Mouse (Mus musculus): Measurements from ENCODE around the gene Snx30.
"Not testable (repeated sequence)": the region's sequence is repeated elsewhere in the genome, so short reads cannot be mapped to it uniquely, and the experiment has no call there.

Snx30 gene

DNA sequence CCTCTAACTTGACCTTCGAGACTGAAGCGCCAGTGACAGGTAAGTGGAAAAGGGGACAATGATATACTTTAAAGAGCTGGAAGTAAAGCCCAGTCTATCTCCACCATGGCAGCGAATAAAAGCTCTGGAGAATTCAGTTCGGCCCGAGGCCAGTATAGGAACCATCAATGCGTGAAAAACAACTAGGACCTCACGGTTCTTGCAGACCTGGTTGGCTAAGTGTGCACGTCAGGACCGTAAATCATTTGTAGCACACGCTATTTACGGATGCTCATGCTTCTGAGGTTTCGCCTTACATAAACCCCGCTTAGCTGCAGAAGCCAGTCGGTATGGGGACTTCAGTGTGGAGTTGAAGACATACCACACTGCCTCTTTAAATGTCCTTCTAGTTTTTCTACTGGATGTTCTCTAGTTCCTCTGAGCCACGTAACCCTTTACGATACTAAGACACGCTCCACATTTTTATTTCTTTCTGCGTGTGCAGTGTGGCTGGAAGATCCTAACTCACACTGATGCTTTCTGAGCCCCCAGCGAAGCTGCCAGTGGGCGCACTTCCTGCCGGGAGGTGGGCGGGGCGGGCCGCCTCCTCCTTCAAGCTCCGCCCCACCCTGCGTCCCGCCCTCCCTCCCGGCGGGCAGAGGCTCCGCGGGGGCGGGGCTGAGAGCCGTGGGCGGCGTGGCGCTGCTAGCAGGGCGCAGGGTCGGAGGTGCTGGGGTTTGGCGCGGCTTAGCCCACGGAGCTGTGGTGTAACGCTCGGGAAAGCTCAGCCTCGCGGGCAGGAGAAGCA, at the start of gene Snx30:
Gene Snx30 (plus strand): TSS at position 660 of the 787 bp plus-strand sequence.
- peak; percentile 91 to 94 for DNase-seq

DNA sequence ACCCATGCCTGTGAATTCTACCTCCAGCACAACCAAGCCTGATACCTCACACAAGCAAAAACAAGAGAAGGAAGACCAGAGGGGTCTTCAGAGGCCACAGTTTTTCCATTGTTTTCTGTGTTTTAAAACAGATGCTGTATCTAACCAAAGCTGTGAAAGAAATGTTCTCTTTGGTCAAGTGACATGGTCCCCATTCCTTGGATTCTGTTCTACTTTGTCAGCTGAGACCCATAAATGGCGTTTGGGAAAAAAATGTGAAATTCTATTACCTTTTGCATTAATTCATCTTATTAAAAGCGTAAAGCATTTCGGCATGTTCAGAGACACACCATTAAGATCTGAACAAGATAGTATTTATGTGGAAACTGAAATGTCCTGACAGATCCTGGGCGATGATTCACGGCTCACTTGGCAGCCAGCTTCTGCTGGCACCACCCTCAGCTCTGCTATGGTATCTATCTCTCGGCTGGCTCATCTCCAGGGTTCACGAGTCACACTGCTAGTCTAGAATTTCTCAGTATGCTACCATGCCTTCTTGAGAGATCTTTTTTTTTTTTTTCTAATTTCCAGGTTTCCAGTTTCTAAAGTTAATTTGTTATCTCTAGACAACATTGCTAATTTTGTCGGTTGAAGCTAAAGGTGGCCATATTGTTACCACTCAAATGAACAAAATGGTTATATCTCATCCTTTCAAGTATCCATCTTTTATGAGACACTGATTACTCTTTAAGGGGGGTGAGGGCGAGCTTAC, 49.1 kb upstream of the Snx30 start:
- peak; percentile 94 to 95 for DNase-seq

DNA sequence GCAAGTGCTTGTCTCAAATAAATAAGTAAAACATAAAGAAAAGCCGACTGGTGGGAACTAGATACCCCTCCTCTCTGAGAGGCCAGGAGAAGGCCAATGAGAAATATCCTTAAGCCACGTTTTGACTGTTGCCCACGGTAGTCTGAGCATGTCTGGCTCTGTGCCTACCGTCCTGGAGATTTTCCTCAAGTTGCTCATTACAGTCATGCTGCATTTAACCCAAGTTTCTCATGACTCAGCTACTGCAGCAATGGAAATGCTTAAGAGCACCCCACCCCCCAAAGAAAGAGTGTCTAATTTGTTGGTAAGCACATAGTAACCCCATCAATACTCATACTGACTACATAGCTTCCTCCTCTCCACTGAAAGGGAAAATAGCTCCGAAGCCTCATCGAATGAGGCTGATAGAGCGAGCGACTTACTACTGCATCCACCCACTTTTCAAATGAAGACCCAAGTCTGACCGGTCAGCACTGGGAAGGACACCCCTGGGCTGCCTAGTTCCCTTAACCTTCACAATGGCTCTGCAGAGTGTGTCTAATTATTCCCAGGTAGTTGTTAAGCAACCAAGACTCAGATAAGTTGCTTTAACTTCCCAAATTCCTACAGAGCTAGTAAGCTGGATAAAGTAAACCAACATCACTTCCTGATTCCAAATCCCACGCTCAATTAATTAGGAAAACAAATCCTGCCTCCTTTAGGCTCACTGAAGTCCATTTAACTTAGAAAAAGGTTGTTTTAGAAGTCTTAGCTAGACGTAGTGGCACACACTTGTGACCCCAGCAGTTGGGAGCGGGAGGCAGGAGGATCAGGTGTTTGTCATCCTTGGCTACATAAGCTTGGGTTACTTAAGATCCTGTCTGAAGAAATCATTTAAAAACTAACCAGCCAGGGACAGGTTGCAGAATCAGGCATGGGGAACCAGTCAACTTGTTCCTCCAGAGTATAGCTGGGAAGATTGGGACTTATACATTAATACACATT, 47.9 kb upstream of the Snx30 start:
- DNase-seq = peak; percentile 21 to 26

DNA sequence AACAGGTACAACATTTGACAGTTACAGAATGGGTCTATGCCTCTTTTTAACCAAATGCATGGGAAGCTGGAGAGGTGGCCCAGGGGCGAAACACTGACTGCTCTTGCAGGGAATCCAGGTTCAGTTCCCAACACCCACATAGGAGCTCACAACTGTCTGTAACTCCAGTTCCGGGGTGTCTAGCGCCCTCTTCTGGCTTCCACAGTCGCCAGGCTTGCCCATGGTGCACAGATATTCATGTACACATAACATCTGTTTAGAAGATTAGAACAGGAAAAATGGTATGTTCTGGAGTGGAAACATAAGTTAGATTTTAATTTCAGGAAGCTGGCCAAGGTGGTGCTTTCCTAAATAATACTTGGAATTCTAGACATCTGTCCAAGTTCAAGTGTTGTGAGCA, 45.6 kb upstream of the Snx30 start:
- no peak for DNase-seq

DNA sequence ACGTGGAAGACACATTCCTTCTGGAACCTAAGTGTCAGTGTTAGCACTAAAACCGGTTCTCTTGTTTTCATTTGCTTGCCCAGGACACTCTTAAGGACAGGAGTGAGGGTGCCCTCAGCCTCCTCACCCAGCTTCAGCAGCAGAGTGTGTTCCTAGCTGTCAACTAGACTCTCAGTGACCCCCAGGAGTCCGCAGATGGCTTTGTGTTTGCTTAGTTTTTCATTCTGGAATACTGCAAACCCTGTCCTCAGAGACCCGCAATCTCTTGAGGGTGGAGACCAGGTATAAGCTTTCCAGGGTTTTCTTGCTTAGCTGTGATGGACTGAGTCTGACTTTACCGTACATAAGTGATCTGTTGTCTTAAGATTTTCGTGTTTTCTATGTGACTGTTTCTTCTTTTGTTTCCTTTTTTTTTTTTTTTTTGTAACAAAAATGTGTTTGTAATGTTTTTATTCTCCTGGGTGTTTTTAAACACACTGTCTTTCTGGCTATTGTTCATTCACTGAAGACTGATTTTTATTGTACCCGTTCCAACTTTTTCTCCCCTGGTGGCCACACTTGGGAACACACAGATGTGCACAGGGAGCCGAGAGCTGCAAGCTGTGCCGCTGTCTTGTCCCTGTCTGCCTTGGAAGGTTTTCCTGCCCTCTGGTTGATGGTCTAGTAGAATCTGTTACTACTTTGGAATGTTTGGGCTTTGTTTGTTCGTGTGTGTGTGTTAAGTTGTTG, 44.8 kb upstream of the Snx30 start:
- peak in 1 of 2 experiments; percentile 35 for DNase-seq

DNA sequence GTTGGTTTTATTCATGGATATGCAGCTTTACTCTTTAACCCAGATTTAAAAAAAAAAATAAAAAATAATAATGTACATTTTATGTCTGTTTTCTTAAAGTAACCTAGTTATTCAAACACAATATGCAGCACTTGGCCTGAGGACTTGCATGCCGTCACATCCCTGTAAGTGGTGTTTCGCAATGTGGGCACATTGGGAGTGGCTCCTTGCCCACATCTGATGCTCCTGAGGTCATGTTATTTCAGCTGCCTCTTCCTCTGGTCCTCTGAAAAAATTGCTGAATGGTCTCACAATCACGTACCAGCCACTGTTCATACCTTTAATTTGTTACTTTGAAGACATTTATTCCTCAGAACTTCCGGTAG, 44.3 kb upstream of the Snx30 start:
- DNase-seq = no peak

DNA sequence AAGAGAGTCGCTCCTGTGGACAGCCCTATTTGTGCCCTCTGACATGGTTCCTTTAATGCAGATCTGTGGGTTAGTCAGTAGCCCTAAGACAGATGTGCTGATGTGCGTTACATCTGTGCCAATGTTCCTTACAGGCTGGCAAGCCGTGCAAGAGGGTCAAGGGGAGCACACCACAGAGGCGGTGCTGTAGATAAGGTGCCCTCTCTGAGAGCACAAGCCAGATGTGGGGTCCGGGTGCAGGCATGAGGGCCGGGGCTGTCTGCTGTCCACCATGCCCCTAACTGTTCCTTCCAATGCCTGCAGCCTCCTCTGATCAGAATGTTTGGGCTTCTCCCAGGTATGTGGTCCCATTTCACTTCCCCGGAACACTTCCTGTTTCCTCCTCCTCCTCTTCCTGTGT, 40.7 kb upstream of the Snx30 start:
- no peak for DNase-seq

DNA sequence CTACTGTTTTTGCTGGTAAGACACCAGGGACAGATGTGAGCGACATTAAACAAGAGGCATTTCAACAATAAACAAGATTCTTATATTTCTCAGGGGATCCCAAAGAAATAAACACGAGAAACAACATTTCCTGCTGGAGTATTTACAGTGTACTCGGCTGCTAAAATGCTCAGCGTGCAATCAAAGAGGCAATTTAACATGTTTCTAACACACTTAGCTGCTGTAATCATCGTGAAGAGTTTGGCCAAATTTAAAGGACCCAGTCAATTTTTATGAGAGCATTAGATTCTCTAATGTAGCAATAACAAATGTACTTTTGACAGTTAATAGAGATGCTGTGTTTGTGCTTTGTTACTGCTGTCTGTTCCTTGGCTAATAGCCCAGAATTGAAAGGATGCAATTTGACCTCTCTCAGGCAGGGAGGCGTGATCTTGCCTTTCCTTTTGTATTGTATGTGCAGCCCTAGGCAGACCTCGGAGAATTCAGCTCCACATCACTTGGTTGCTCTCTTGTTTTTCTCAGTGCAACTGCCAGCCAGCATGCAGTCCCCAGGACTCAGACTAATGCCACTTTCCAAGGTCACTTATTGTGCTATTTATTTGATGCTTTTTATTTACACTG, 40.1 kb upstream of the Snx30 start:
- no peak for DNase-seq

DNA sequence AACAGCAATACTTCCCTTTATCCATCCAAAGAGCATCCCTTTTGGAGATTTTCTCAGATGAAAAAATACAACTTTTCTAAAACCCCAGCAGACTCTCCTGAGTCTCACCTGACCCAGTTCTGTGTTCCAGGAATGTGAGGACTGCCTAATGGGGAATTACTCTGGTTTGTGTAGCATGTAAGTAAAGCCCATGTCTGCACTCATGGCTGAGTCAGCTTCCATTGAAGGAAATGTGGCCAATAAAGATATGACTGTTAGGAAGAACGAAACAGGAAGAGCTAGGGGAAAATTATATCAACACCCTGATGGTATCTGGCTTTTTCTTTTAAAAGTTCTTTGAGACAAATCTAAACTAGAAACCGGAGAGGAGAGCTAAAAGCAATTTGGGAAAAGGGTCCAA, 37.9 kb upstream of the Snx30 start:
- DNase-seq = no peak

DNA sequence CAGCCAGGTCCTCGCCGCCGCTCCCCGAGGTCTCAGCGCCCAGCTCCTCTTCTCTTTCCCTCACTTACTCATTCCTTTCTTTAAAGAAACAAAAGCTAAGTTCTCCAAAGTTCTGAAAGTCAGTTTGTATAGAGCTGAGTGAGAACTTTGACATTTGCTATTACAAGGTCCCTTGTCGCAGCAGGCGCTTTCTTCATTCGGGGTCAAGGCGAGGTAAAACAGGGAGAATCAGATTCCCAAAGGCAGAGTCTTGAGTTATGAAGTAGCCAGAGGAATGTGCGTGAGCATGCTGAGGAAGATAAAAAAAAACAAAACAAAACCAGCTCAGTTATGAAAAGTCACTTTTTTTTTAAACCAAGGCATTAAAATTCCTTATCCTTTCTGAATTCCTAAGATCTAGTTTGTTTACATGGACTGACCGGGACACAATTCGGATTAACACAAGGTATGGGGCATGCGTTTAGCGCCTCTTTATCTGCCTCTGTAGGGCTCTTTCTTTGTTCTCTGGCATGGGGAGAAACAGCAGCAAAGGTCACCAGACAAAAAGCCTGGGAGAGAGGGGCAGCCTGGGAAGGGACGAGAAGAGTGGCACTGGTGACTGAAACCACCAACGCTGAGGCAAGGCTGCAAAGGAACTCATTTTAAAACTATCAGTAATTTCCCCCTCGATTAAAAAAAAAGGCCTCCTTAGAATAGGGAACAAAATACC, 33.3 kb upstream of the Snx30 start:
- DNase-seq = no peak

DNA sequence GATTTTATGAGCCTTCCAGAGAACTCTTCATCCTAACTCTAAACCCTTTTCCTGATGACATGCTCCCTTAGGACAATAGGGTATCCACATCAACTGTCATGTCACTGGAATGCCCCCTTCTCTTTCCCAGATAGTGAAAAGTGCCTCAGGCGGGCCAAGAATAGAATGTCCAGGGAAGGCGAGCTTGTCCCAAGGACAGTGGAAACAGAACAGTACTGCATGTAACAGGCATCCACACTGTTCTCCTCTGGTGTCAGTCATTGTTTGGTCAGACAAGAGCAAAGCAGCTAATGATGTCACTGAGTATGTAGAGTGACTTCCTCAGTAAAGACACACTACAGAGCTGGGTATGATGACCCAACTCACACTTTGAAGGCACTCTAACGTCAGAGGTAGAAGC, 27.8 kb upstream of the Snx30 start:
- no peak for DNase-seq

DNA sequence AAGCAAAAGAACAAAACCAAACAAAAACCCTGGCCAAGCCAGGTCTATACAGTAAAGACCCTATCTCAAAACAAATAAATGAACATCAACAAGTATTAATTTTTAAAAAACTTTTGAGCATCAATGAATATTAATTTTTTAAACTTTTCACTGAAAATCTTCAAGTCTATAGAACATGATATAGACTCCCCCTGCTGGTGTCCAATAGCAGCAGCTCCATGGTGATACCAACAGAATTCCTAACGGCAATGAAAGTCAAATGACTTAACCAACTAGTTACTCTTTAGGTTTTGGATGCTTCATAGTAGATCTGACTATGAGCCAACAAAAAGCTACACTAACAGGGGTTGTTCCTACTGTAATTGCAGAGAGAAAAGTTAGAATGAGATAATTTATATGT, 25.1 kb upstream of the Snx30 start:
- DNase-seq = peak; percentile 31 to 35

DNA sequence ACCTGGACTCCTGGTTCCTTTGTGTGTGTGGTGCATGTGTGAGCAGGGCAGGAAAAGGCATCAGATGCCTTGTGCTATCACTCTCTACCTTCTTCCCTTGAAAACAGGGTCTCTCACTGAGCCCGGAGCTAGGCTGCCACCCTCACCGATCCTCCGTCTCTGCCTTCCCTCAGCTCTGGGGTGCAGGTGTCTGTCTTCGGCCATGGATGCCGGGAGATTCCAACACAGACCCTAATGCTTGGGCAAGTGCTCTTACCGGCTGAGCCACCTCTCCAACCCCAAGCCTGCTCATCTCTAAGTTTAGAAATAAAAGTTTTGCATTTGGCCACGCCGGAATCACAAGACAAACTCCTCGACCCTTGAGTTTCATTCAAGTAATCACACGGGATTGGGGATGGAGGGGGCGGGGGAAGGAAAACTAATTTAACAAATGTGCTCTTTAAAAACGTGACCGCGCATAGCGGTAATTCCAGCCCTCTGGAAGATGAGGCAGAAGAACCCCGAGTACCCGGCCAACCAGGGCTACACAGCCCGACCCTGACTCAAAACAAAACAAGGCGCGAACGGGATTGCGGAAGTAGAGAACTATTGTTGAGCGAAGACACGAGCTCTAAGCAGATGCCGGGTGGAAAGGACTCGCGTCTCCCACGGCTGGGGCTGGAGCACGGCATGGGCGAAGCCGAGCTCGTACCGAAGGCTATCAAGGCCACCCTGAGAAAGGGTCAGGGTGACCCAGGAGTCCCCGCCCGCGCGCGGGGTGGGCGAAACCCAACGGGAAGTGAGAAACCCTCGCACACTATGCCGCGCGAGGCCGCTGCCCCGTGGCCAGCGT, 22.6 kb upstream of the Snx30 start:
- DNase-seq = no peak

DNA sequence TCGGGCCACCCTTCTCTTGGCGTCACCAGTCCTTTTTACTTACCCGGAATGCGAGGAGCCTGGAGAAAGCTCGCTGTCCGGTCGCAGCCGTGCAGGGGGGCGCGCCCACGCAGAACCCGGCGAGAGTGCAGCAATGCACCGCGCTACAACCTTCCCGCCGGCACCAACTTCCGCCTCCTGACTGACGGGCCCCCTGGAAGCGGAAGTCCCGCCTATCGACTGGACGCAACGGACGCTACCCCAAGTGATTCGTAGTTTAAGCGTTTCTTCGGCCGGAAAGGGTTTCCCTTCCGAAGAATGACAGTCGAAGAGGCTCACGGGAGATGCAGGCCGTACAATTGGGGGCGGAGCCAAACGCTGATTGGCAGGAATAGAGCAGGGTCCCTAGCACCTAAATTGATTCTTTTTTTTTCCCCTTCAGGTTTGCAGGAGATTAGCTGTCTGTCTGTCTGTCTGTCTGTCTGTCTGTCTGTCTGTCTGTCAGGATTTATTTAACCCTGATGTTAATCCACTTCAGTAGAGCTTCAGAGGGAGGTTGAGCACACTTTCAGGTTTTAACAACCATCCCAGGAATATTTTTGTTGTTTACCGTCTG, 21.9 kb upstream of the Snx30 start:
- peak; percentile 95 to 96 for DNase-seq

DNA sequence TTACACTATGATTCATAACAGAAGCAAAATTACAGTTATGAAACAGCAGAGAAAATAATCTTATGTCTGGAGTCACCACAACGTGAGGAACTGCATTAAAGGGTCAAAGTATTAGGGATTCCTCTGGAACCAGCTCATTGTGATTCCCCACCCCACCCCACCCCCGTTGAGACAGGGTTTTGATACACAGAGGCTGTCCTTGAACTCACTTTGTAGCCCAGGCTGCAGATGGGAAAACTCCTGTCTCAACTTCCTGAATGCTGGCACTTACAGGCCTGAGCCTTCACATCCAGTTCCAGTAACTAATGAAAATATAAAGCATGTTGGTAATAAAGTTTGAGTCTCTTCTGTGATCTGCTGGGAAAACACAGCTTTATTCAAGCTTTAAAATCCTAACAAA, 20.2 kb upstream of the Snx30 start:
- DNase-seq = no peak

DNA sequence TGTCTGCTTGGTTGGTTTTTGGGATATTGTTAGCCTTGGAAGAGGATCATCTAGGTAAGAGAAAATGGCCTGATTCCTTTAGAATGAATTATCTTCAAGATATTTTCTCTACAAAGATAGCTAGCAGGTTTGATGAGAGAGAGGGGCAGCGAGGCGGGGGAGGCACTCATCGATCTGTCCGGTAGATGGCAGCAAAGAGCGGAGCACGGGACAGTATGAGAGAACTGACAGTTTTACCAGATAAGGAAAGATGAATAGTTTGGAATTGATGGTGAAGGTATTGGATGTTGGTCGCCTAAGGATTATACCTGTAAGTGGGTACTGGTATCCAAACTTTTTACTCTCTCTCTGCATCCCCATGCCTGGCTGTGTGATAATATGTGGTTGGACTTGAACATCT, 19.0 kb upstream of the Snx30 start:
- peak; percentile 90 to 93 for DNase-seq

DNA sequence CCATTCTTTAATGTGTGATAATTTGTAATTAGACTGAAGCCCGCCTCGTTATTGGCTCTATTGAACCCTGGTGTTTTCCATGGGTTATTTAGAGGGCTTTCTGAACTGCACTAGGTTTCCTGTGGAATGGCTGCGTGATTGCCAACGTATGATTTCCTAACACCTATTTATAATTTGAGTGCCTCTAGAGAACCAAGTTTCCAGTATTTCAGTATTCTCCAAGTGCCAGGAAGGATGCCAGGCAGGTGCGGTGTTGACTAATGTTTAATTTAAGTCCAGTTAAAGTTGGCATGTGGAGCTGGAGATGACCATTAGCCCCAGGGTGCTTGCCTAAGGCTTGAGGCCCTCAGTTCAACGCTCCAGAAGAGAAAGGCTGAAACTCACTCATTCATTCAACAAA, 18.5 kb upstream of the Snx30 start:
- DNase-seq = no peak

DNA sequence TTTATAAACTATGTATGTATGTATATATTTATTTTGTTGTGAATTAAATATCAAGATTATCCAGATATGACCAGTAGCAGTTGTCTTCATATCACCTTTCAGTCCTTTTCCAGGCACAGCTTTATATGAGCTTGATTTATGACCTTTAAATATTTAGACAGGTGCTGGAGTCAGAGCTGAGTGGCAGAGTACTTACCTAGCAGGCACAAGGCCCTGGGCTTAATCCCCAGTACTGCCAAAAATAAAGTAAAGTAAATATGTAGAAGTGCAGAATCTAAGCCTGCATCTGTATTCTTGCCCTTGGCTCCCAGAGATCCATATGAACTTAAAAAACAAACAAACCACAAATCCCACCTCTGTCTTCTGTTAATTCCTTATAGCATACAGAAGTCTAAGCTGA, 16.6 kb upstream of the Snx30 start:
- DNase-seq = no peak

DNA sequence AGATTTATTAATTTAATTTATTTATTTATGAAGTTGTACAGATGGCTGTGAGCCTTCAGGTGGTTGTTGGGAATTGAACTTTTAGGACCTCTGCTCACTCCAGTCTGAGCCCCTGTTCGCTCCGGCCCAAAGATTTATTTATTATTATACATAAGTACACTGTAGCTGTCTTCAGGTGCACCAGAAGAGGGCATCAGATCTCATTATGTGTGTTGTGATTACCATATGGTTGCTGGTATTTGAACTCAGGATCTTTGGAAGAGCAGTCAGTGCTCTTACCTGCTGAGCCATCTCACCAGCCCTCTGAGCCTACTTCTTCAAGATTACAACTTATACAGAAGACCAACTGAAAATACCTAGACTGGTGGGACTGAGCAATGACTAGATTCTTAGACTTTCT, 12.0 kb upstream of the Snx30 start:
- DNase-seq = not testable (repeated sequence)

DNA sequence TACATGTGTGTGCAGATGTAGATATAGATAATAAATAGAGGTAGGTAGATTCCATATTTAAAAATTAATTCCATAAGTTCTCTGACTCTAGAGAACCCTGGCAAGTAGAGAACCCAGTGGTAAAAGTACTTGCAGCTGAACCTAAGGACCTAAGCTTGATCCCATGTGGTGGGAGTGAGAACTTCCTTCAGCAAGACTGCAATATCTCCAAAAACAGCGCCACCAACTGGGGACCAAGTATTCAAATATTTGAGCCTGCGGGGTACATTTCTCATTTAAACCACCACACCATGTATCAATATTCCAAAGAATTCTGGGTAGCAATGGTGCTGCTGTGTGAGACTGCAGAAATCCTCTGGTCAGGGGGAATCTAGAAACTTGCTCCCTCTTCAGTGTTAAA, 11.5 kb upstream of the Snx30 start:
- DNase-seq = no peak
